Mouse (Mus musculus): ENCODE measurements around the gene Exoc7.
"Not testable (repeated sequence)": the region's sequence is repeated elsewhere in the genome, so short reads cannot be mapped to it uniquely, and the experiment has no call there.

Exoc7 gene

GRCm38 (mm10) chr11:116280751-116281663 lies 26.0 kb downstream of the Exoc7 start, which contains the start of gene Galr2:
TSS of gene Galr2 (plus strand) at chr11:116280939.
- H3K4me3 ChIP-seq (replicated peaks; ENCODE audit: low read length) = peak within 1 kb of the TSS; percentile 76
- H3K36me3 ChIP-seq (ENCODE audit: insufficient read depth, low read length) = no peaks in the 10 kb centered on the region
- H3K4me1 ChIP-seq (replicated peaks; ENCODE audit: low read depth, low read length) = peaks cover 37% of the 10 kb centered on the region
- no peaks in the 10 kb centered on the region for H3K9me3 ChIP-seq (ENCODE audit: low read length)
- TF ChIP-seq NANOG (IDR thresholded peaks at IDR 0.05; ENCODE audit: borderline replicate concordance, low read length) (no peak), CTCF (conservative IDR thresholded peaks at IDR 0.05; ENCODE audit: low read length) (no peak), POU5F1 (IDR thresholded peaks at IDR 0.05; ENCODE audit: borderline replicate concordance, low read length) (no peak)
- H3K27me3 ChIP-seq (ENCODE audit: insufficient read depth, low read length) = peaks cover 66% of the 10 kb centered on the region

DNA sequence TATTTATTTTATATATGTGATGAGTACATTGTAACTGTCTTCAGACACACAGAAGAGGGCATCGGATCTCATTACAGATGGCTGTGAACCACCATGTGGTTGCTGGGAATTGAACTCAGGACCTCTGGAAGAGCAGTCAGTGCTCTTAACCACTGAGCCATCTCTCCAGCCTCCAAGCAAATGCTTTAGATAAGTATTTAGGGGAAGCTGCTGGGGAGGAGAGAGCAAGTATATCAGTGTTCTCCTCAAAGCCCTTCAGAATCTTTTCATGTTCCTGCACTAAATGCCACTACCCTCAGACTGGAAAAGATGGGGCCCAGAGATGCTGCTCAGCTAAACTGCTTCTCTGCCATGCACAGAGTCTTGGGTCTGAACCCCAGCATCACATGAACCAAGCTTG lies 29.8 kb downstream of the Exoc7 start:
- H3K27me3 ChIP-seq (ENCODE audit: insufficient read depth, low read length) = peaks cover 29% of the 10 kb centered on the region
- H3K9me3 ChIP-seq (ENCODE audit: low read length); H3K4me3 ChIP-seq (replicated peaks; ENCODE audit: low read length); H3K36me3 ChIP-seq (ENCODE audit: insufficient read depth, low read length): not testable (repeated sequence)
- H3K4me1 ChIP-seq (replicated peaks; ENCODE audit: low read depth, low read length) = peaks cover 42% of the 10 kb centered on the region

GRCm38 (mm10) chr11:116274045-116274666 lies 32.9 kb downstream of the Exoc7 start, which contains the start of gene Srp68:
TSS of gene Srp68 (minus strand) at chr11:116274217.
- no peak for TF ChIP-seq POU5F1 (IDR thresholded peaks at IDR 0.05; ENCODE audit: borderline replicate concordance, low read length)
- no peak for TF ChIP-seq NANOG (IDR thresholded peaks at IDR 0.05; ENCODE audit: borderline replicate concordance, low read length)
- no peak for TF ChIP-seq CTCF (conservative IDR thresholded peaks at IDR 0.05; ENCODE audit: low read length)
- Histone ChIP-seq H3K36me3 (ENCODE audit: insufficient read depth, low read length) (peaks cover 33% of the 10 kb centered on the region), H3K27me3 (ENCODE audit: insufficient read depth, low read length) (peaks cover 2% of the 10 kb centered on the region; the same call in 1 of the 2 replicates), H3K4me3 (replicated peaks; ENCODE audit: low read length) (peak within 1 kb of the TSS; percentile 92), H3K4me1 (replicated peaks; ENCODE audit: low read depth, low read length) (peaks cover 48% of the 10 kb centered on the region), H3K9me3 (ENCODE audit: low read length) (no peaks in the 10 kb centered on the region)

- H3K27me3 ChIP-seq (ENCODE audit: insufficient read depth, low read length) = no peaks in the 10 kb centered on the region
- peaks cover 48% of the 10 kb centered on the region for H3K4me1 ChIP-seq (replicated peaks; ENCODE audit: low read depth, low read length)
- H3K4me3 ChIP-seq (replicated peaks; ENCODE audit: low read length) = peak overlapping the region; percentile 92
- no peaks in the 10 kb centered on the region for H3K9me3 ChIP-seq (ENCODE audit: low read length)
- peaks cover 39% of the 10 kb centered on the region for H3K36me3 ChIP-seq (ENCODE audit: insufficient read depth, low read length)
- TF ChIP-seq NANOG (IDR thresholded peaks at IDR 0.05; ENCODE audit: borderline replicate concordance, low read length) (no peak), POU5F1 (IDR thresholded peaks at IDR 0.05; ENCODE audit: borderline replicate concordance, low read length) (no peak), CTCF (conservative IDR thresholded peaks at IDR 0.05; ENCODE audit: low read length) (no peak)
Observed at GRCm38 (mm10) chr11:116273469-116274044, 33.5 kb downstream of the Exoc7 start.

DNA sequence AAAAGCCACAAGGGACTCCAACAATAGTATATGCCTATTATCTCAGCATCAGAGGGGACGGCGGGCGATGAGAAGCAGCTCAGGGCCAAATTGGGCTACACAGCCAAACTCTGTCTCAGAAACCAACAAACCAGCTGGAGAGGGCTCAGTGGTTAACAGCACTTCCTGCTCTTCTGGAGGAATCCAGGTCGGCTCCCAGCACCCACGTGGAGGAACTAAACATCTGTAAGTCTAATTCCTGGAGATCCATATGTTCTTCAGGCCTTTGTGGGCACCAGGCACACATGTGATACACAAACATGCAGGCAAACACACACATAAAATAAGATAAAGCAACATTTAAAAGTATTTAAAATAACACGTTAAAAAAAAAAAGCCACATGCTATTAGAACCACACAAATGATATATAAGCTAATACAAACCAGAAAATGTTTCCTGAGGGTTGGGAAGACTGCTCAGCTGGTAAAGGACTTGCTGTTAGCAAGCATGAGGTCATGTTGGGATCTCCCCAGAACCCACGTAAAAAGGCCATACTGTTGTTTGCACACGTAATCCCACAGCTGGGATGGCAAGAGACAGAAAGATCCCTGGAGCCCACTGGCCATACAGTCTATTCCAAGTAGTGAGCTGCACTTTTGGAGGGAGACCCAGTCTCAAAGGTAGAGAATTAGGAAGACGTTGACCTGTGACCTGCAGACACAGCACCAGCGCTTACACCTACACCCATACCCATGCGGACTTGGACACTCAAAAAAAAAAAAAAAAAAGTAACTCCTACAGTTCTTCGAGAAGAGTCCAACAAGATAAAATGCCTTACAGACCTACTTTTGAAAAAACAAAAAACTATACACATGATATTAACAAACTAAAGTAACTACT lies 34.2 kb downstream of the Exoc7 start:
- TF ChIP-seq NANOG (IDR thresholded peaks at IDR 0.05; ENCODE audit: borderline replicate concordance, low read length) (no peak), POU5F1 (IDR thresholded peaks at IDR 0.05; ENCODE audit: borderline replicate concordance, low read length) (no peak), CTCF (conservative IDR thresholded peaks at IDR 0.05; ENCODE audit: low read length) (no peak)
- Histone ChIP-seq H3K27me3 (ENCODE audit: insufficient read depth, low read length) (no peaks in the 10 kb centered on the region), H3K4me3 (replicated peaks; ENCODE audit: low read length) (peak overlapping the region; percentile 92), H3K4me1 (replicated peaks; ENCODE audit: low read depth, low read length) (peaks cover 52% of the 10 kb centered on the region), H3K36me3 (ENCODE audit: insufficient read depth, low read length) (peaks cover 46% of the 10 kb centered on the region), H3K9me3 (ENCODE audit: low read length) (no peaks in the 10 kb centered on the region)

GRCm38 (mm10) chr11:116269560-116269959 lies 37.5 kb downstream of the Exoc7 start:
- Histone ChIP-seq H3K27me3 (ENCODE audit: insufficient read depth, low read length) (no peaks in the 10 kb centered on the region), H3K36me3 (ENCODE audit: insufficient read depth, low read length) (peaks cover 78% of the 10 kb centered on the region), H3K4me3 (replicated peaks; ENCODE audit: low read length) (no peak overlapping the region), H3K4me1 (replicated peaks; ENCODE audit: low read depth, low read length) (peaks cover 55% of the 10 kb centered on the region), H3K9me3 (ENCODE audit: low read length) (no peaks in the 10 kb centered on the region)
- TF ChIP-seq POU5F1 (IDR thresholded peaks at IDR 0.05; ENCODE audit: borderline replicate concordance, low read length) = no peak
- no peak for TF ChIP-seq CTCF (conservative IDR thresholded peaks at IDR 0.05; ENCODE audit: low read length)
- no peak for TF ChIP-seq NANOG (IDR thresholded peaks at IDR 0.05; ENCODE audit: borderline replicate concordance, low read length)

GRCm38 (mm10) chr11:116268313-116268712 lies 38.7 kb downstream of the Exoc7 start:
- Histone ChIP-seq H3K4me1 (replicated peaks; ENCODE audit: low read depth, low read length) (peaks cover 51% of the 10 kb centered on the region), H3K4me3 (replicated peaks; ENCODE audit: low read length) (no peak overlapping the region), H3K27me3 (ENCODE audit: insufficient read depth, low read length) (no peaks in the 10 kb centered on the region), H3K36me3 (ENCODE audit: insufficient read depth, low read length) (peaks cover 91% of the 10 kb centered on the region), H3K9me3 (ENCODE audit: low read length) (no peaks in the 10 kb centered on the region)
- TF ChIP-seq NANOG (IDR thresholded peaks at IDR 0.05; ENCODE audit: borderline replicate concordance, low read length) (no peak), POU5F1 (IDR thresholded peaks at IDR 0.05; ENCODE audit: borderline replicate concordance, low read length) (no peak), CTCF (conservative IDR thresholded peaks at IDR 0.05; ENCODE audit: low read length) (no peak)

All from E14TG2a.4 (cell line).